Mouse (Mus musculus) CD4-positive, CD25-positive, alpha-beta regulatory T cell, adult 9 weeks (primary cell): ENCODE measurements around the gene Gtf2a2. TPM values are rescaled to one million over a fixed set of nuclear protein-coding genes. Genes with fewer than 3 reads are reported as not detected.

Experiments used
- polyA plus RNA-seq: library from polyadenylated mRNA; unstranded; fragments of 100-300 nt; shearing (Covaris generic); gene quantifications from one replicate; pipeline ENCODE4 v1.2.1, GENCODE M21; 2017

Gene Gtf2a2
- 180 TPM for polyA plus RNA-seq

DNA sequence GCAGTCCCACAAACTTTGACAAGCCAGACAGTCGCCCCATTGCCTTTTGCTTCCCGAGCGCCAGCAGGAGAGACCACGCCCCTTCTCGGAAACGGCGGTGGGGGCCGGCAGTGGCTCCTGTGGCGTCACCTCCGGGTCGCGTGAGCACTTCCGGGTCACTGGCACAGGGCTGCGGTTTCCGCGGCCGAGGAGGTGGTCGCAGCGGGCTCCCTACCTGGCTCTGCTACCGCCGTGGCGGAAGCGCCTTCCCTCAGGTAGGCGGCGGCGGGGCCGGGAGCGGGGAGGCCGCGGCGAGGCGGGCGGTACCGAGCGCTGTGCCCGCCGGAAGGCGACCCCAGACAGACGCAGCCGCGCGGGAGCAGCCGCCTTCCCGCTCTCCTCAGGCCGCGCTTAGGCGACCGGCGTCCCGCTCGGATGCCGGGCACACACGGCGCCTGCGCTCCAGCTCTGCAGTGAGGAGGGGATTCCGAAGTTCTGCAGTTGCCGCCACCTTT, at the start of gene Gtf2a2:
Gene Gtf2a2, plus strand, starts transcription at position 143 of the 494 bp plus-strand sequence.

GRCm38 (mm10) chr9:69989303-69990121, 22.8 kb upstream of the Gtf2a2 start, which contains the start of gene Bnip2:
Gene Bnip2, plus strand, starts transcription at chr9:69989466.

GRCm38 (mm10) chr9:70037988-70038387, 25.6 kb downstream of the Gtf2a2 start, which contains the start of gene Gcnt3:
Gene Gcnt3, minus strand, starts transcription at chr9:70038088.

Other genes with a start within 250 kb of the Gtf2a2 start
- 108 TPM for gene Bnip2, start 23.1 kb upstream of the Gtf2a2 start, polyA plus RNA-seq
- gene Gcnt3, start 25.5 kb downstream of the Gtf2a2 start, polyA plus RNA-seq, result not detected
- 0.15 TPM for gene Fam81a, start 130.0 kb downstream of the Gtf2a2 start, polyA plus RNA-seq
- 66.7 TPM for gene Myo1e, start 194.8 kb downstream of the Gtf2a2 start, polyA plus RNA-seq